Mouse (Mus musculus) cerebellum, adult 18-20 months (tissue): ENCODE data around the gene Mthfr.
A peak's percentile ranks its signal among the peaks of the same experiment; 100 is the strongest.

Source experiments
- DNase-seq, 2 experiments: peaks; one replicate each; pipeline ENCODE4 v3.0.0; 2021

The Mthfr gene

DNA sequence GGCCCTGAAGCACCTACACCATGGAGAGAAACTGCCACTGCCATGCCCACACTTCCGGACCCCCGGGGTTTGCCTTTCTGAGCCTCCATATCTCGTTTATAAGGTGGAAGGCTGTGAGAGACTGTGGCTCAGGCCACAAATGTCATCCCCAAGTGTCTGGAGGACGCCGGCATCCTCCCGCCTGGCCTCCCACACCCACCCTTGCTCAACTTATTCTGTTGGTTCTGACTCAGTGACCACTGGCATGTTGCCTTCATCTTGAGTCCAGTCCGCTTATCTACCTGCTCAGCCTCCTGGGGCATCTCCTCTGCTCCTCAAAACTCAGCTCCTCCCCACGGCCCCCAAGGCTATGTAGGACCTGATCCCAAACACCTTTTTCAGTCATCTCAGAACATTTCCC lies 28.5 kb downstream of the Mthfr start:
- DNase-seq = no peak

DNA sequence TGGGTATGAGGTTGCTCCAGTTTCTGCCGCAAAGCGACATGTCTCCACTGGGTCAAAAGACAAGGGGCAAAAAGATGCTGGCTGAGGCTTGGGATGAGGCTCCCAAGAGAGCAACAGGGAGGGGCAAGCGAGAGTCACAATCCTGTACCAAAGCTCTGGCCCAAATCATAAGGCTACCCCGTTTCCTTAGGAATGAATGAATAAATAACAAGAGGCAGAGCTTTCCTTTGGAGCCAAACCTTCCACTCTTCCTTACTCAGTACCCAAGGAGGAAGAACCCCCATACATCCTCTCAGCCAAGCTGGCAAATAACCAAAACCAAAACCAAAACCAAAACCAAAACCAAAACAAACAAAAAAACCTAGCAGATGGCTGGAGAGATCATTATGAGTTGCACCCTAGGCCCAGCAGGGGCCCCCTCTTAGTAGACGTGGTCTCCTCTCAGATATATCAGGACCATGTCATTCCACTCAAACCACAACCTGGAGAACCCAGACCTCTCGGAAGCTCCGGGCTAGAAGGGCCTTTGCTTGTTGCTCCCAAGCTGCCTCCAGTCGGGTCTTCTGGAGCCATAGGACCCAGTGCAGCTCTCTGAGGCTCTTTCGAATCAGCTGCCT lies 30.8 kb downstream of the Mthfr start:
- DNase-seq = no peak

DNA sequence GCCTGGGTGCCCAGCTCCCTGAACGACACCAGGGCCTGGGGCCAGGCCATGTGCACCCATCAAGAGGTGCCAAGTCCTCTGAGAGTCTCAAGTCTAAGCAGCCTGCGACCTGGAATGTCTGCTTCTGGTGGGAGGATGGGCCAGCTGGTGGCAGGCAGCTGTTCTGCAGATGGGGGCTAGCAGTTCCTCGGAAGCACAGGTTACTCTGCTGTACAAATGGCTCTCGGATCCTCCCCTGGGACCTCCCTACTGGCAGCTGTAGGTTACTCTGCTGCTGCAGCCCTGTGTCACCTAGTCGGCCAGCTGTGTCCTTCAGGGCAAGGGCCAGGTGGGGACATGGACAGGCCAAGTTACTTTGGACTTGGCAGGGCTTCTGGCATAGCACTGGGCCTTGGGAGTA lies 32.6 kb downstream of the Mthfr start:
- no peak for DNase-seq

DNA sequence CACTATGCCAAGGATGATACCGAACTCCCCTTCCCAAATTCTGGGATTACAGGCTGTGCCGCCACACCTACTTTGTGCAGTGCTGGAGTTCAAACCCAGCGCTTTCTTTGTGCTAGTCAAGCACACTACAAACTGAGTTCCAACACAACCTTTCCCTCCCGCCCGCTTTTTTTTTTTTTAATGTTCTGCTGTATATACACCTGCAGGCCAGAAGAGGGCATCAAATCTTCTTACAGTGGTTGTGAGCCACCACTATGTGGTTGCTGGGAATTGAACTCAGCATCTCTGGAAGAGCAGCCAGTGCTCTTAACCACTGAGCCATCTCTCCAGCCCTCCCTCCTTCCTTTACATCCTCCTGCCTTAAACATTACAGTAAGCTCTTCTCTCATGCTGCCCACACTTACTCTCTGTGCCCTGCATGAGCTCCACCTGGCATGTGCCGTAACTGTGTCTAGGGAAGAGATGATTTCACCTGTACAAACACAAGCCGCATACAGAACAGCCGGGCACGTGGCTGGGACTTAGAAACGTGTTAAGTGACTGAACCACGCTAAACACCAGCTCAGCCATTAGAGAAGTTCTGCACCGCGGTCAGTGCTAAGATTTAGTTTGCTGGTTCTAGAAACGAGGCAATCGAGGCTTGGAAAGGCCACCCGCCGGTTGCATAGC lies 35.8 kb downstream of the Mthfr start:
- no peak for DNase-seq

DNA sequence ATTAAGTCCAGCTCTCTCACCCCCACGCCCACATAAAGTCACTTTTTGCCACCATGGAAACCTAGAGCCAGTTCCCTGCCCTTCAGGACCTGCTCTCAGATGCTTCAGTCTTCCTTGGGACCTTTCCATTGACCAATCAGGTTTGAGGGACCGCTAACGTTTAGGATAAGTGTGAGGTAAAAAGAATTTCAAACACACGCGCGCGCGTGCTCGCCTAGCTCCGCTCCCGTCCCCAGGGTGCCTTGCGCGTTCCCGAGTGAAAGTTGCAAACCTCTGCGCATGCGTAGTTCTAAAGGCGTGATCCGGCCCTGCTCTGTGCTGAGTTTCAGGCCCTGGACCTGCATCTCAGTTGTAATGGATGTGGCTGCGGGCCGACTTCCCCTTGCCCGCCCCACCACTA lies 36.4 kb downstream of the Mthfr start:
- DNase-seq = peak; percentile 47 to 50

DNA sequence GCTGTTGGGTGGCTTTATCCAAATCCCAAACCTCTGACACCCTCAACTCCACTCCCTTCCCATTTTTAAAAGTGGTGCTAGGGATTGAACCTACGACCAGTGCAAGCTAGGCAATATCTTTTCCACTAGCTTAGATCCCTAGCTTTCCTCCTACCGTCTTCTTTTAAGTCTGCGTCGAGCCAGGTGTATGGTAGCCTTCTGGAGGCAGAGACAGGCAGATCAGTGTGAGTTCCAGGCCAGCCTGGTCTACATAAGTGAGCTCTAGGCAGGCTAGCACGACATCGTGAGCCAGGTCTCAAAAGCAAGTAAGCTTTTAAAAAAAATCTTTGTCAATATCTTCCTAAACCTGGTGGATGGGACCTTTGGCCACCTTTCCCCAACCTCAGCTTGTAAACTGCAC lies 37.0 kb downstream of the Mthfr start:
- no peak for DNase-seq

DNA sequence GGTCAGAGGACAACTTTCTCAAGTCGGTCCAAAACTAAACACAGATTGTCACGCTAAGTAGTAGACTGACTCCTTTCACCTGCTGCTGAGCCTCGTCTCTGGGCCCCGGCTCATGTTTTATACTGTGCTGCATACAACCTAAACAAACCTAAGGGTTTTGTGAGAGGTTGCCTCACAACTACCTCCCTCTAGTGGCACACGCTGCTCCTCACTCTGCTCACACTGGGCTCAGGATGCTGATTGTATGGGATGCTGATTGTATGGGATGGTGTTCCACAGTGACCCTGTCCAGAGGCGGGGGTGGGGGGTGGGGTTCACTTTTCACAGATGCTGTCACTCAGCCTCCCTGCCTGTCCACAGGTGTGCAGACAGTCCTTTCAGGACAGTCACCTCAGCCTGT lies 40.3 kb downstream of the Mthfr start:
- no peak for DNase-seq

DNA sequence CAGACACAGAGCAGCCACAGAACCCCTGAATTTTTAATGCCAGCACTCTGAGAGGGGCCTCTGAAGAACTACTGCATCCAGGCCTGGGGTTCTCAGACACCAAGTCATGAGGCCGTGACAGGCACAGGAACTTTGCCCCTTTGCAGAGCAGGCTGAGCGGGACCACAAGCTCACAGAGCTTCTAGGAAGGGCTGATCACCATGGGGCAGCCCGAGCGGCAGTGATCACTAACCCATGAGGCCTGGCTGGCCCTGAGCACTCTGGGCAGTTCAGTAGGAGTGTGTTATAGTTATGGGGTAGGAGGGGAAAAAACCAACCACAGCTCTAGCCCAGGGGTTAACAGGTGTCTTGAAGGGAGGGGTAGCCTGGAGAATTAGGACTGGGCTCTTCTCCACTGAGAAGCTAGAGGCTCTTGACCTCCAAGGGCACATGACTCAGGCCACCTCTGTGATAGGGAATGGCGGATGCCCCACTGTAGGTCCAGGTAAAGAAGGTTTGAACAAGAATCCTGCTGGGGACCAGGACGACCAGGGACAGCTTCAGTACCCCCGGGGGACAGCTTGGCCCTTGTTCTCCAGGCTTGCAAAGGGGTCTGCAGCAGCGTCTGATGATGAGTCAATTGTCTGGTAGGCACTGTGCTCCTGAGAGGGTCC lies 41.2 kb downstream of the Mthfr start:
- DNase-seq = no peak

DNA sequence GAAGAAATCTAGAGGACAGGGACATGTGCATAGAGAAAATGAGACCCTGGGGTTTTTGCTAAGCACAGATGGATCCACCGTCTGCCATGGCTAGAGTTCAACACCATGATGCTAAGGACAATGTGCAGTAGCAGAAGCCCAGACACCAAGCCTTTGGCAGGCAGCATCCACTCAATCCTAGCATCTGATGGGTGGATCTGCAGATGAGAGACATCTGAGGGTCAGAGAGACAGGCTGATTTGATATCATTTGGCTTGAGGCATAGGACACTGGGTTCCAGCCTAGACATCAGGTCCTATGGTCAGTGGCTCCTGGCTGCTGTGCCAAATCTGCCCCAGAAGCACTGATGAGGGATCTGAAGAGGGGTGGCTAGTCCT lies 41.7 kb downstream of the Mthfr start:
- DNase-seq = peak; percentile 53 to 56

DNA sequence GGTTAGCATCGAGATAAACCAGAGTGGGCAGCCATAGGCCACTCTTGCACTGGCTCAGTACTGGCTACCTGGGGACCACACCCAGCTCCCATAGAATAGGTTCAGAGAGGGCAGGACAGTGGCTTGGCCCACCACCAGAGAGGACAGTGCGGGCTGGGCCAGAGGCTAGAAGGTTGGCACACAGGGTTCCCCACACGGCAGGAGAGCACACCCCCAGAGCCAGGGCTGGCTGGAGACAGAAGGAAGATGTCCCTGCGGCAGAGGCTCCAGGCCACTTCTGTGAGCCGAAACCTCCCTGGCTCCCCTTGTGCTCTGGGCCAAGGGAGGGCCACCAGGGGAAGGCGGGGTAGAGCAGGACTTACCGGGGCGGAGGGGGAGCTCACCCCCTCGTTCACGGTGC lies 42.3 kb downstream of the Mthfr start:
- DNase-seq = no peak

DNA sequence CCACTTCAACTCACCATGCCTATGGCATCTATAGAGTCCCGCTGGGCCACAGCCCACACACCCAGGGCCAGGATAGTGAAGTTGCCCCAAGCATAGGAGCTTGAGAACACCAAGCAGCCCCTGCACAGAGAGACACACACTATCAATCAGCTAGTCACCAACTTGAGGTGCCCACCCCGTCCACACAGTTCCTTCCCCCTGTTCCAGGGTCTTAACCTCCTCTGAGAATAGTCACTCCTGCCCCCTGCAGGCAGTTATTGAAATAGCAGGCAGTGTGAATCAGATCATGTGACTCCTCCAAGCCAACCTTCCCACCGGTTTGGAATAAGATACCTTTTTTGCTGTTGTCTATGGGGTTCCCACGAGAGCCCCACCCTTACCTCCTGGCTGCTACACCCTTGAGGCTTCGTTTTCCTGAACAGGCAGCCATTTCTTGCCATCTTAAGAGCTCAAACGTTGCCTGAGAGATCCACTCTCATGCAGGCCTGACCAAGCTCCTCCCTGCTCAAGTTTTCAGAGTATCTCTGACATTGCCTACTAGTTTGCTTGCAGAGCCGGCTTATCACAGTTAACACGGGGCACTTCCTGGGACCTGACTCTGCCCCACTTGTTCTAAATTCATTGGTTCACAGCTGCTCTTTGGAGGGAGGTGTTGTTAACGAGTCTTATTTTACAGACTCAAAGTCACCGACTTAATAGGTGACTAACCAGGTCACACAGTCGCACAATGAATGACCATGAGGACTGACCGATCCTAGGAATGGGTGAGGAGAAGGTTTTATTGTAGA lies 43.6 kb downstream of the Mthfr start:
- peak; percentile 54 to 60 for DNase-seq

DNA sequence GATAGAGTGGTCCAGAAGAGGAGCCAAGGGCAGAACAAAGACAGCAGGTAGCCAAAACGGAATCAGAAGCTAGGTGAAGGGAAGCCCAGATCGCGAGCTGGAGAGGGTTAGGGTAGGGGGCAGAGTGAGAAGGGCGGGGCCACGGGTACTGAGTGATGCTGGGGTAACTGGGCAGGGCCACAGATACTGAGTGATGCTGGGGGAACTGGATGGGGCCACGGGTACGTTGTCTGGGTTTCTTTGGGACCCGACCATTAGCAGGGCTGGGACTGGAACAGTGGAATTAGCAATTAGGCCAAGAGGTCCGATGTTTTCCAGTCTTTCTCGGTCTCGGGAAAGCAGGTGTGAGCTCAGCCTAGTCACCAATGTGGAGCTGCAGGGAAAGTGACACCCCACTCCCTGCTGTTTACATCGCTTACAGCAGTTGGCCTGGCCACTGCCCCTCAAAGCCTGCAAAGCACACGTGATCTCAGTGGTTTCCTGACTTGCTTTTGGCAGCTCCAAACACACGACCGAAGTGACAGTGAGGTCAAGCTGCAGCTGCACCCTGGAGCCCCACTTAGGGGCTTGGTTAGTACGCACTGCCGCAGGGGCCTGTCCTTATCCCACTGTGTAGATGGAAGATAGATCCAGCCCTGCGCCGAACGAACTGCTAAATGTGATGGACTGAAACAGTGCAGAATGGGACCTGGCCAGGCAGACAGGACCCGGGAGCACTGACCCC lies 44.5 kb downstream of the Mthfr start:
- DNase-seq = no peak

DNA sequence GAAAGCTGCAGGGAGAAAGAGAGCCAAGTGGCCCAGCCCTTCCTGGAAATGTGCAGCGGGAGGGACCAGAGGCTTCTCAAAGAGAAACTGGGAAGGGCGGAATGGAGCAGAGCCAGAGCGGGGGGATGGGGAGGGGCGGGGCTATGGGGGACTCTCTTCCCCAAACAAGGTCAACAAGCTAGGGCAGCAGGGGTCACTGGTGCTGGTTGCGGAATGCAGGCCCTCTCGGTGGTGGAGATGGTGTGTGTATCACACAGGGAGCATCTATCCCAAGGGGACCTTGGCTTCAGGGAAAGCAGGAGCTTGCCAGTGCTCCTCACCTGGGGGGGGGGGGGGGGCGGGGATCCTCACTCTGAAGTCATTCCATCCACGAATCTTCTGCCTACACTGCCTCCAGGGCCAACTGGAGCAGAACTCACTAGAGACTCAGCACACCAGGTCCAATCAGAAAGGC lies 45.4 kb downstream of the Mthfr start:
- no peak for DNase-seq

DNA sequence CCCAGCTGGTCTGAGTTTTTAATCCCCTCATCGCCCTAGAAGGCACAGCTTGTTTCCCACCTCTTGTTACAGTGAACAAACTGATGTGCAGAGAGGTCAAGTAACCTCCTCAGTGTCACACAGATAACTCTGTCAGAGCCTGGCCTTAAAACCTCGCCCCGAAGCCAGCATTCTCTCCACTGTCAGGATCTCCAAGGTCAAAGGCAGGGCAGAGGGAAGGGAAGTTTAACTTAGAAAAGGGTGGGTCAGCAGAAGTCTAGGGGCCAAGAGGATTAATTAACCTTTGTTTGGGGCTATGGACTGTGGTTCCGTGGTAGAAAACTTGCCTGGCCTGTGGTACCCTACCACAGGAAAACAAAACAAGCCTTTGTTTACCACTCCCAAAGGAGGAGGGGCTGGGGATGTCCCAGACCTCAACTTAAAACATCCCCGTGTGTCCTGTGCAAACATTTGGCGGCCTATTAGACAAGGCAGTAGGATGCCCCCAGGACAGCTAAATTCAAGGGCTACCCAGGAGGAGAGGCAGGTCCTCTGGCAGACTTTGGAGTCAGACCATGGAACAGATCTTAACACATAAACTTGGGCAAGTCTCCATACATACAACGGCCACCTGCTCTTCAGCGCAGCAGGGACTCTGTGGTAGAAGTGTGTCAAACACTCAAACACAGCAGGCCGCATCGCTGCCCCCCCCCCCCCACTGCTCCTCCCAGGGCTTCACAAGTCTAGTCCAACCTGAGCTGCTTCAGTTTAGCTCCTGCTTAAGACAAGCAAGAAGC lies 46.4 kb downstream of the Mthfr start:
- no peak for DNase-seq

DNA sequence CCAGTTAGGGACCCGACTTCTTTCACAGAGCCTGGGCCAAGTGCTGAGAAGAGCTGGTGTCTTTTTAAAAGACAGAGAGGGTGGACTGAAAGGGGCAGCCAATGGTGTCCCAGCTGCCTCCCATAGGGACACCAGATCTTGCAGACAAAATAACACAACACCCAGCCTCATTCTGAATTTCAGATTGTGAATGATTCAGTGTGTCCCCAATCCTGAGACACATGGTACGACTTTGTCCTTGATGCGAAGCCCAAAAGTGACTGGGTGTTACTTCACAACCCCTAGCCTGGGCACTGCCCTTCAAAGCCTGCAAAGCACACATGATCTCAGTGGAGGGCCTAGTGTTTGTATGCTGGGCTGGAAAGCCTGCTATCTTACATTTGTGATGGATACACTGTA lies 47.0 kb downstream of the Mthfr start:
- no peak for DNase-seq

DNA sequence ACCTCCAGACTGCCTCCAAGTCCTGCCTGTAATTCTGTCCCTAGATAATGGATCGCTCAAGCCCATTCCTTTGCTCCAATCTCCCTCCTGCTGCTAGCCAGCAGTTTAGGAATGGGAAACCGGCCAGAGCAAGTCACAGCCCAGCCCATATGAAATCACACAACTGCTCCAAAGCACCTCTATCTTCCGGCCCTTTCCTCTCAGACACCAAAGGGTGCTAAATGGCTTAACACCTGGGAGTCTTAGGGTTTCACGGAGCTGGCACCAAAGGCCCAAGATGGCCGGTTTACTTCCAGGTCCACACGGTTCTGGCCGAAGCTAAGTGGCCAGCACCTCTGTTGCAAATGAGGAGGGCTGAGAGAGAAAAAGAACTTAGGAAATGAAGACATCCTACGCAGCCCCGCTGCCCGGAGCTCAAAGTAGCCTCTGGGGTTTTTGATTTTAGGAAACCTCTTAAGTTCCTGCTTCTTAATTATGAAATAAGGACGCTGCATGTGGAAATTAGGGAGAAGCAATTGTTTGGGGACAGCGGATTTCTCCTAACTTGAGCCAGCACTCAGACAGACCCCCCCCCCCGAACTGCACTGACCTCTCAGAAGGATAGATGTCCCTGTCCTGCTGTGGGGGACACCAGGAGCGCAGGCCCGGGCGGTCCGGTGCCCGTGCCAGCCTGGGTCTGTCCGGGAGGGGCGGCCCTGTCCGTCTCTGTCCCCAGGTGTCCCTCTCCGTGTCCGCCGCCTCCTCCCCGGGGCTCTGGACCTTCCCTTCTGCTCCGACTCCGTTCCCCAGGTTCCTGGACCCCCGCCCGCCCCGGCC lies 48.4 kb downstream of the Mthfr start:
- no peak for DNase-seq

DNA sequence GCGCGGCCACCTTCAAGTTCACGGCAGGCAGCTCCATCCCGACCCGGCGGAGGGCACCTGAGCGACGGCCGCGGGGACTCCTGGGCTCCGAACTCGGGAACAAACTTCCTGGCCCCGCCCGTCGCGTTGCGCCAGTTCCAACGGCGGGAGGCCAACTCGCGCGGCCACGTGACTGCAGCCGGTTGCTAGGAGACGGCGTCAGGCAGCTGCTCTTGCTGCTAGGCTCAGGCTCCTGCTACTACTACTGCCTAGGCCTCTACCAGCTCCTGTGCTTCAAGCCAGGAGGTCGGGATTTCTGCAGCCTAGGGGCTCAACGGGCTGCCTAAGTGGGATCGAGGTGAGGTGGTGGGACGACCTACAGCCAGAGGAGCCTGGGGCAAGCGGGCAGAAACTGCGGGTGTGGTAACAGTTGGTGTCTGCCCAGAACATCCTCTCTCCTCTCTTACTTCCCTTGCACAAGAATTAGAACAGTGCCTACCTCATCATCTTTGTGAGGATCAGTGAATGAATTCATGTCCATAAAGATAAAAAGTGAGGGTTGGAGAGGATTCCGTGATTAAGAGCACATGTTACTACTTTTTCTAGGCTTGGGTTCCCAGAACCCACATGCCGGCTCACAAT lies 49.1 kb downstream of the Mthfr start, which contains the start of gene Agtrap:
Agtrap (minus strand) TSS at position 125 of the 621 bp plus-strand sequence.
- peak; percentile 95 to 96 for DNase-seq

DNA sequence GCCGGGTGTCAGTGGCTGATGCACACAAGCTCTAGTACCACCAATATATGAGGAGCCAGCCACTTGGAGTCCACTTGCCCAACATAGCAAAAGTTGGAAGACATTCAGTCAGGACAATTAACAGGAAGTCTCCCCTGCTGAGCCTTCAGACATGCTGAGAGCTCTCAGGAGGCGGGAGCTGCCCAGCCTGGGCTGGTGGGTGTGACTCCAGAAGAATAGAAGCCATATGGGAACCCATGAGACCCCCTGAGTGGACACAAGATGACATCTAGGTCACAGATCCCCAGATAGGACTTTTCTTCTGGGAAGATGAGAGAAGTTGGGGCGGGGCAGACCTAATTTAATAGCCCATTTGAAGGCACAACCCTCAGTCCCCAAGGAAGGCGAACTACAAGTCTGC lies 50.3 kb downstream of the Mthfr start:
- no peak for DNase-seq

DNA sequence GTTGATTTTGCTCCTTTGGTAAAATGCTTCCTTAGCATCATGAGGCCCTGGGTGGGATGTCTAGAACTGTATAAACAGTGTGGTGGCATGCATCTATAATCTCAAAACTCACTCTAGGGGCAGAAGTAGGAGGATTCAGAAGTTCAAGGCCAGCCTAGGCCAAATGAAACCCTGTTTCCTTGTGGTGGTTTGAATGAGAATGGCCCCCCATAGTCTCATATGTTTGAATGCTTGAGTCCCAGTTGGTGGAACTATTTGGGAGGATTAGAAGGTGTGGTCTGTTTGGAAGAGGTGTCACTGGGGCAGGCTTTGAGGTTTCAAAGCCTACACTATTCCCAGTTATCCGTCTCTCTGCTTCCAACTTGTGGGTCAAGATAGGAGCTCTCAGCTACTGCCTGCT lies 52.3 kb downstream of the Mthfr start:
- no peak for DNase-seq

DNA sequence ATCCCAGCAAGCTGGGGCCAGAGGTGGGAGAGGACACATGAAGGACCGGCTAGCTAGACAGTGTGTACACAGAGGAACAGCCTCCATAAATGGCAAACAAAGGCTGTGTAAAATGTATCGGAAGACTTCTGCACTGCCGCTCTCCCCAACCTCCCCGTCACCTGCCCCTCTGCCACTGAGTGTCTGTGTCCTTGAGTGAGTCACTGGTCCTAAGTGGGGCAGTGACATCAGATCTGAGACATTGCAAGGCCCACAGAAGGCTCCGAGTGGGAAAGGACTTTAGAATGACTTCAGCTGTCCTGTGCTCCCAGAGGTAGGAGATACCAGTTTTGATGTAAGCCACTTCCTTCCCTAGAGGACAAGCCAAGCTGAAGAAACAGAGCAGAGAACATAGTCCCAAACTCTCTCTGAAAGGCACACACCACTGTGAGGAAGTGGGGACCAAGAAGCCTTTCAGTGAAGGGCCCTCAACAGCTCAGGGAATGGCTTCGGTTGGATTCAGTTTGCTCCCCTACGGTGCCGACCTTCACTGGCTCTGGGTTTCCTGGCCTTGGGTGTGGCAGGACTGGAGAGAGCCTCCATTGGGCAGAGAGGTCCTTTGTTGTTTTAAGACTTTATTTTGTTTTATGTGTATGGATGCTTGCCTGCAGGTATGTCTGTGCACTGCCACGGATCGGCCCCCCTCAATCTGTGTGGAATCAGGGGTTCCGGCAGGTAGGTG lies 53.8 kb downstream of the Mthfr start:
- DNase-seq = no peak
